Mouse (Mus musculus): ENCODE data around the gene Tmem63a.
"Not testable (repeated sequence)": the region's sequence is repeated elsewhere in the genome, so short reads cannot be mapped to it uniquely, and the experiment has no call there.

Tmem63a gene

GRCm38 (mm10) chr1:180966542-180966941, 24.4 kb downstream of the Tmem63a start:
- no peak for DNase-seq

- no peak for DNase-seq
Measured at GRCm38 (mm10) chr1:180967261-180967660, 25.1 kb downstream of the Tmem63a start.

GRCm38 (mm10) chr1:180972941-180973340, 30.8 kb downstream of the Tmem63a start:
- DNase-seq: no peak

- peak; percentile 70 for DNase-seq
Measured at GRCm38 (mm10) chr1:180974126-180974746, 32.1 kb downstream of the Tmem63a start.

GRCm38 (mm10) chr1:180976110-180976679, 34.1 kb downstream of the Tmem63a start:
- peak; percentile 23 for DNase-seq

DNA sequence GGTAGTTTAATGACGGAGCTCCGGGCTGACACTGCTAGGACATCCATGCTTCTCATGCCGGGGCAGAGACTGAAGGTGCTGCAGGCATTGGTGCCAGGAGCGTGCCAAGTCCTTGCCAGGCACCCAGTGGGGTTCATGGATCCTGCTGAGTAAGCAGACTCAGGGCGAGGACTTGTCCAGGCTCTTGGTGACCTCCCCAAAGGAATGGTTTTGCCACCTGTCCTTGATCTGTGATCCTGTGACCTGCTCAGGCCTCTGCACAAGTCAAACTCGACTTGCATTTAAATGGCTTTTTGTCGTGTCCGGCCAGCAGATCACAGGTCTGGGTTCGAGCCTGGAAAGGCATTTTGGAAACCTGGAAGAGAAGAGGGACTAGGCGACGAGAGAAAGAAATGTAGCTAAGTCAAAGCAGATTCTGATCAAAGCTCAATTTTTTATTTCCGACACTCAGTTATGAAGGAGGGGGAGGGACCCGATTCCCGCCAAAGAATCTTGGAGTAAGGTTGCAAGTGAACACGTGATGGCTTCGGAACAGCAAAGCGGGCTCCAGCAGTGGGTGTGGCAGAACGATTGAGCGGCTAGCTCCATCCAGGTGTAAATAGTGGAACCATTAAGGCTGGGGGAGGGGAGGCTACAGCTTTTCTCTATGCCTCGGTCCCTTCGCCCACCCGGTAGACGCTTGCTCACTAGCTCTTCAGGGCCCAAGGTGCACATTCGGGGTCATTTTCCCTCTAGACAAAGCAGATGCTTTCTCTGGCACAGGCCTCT, 37.5 kb downstream of the Tmem63a start:
- no peak for DNase-seq

DNA sequence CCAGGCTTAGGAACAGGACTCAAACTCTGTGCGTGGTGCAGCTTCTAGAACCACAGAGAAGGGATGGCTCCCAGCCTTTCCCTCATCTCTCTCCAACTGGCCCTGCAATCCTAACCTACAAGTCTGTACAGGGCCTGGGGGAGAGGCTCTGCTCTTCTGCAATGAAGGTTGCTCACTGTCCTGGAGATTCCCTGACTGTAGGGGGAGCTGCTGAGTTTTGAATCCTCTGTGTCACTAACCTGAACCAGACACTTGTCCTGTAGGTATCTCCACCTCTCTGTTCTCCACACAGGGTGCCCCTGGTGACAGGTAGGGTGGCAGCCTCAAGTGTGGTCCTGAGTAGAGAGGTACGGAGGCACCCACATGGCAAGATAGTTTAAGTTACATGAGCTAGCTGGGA, 38.3 kb downstream of the Tmem63a start:
- DNase-seq: no peak

- DNase-seq: not testable (repeated sequence)
Measured at GRCm38 (mm10) chr1:180981298-180982046, 39.3 kb downstream of the Tmem63a start.

DNA sequence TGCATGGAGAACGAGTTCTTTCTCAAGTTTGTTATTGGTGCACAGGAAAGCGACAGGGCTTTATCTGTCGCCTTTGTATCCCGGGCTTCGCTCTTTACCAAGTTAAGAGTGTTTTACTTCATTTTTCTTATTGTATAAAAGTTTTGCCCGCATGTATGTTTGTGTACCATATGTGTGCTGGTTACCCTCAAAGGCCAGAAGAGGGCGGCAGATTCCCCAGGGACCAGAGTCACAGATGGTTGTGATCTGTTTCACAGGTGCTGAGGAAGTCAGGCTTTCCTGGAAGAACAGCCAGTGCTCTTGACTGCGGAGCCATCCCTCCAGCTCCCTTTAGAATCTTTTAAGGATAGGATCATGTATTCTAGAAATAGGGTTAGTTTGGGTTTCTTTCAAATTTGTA, 44.6 kb downstream of the Tmem63a start:
- no peak for DNase-seq

GRCm38 (mm10) chr1:180987759-180988158, 45.6 kb downstream of the Tmem63a start:
- peak; percentile 76 for DNase-seq

DNA sequence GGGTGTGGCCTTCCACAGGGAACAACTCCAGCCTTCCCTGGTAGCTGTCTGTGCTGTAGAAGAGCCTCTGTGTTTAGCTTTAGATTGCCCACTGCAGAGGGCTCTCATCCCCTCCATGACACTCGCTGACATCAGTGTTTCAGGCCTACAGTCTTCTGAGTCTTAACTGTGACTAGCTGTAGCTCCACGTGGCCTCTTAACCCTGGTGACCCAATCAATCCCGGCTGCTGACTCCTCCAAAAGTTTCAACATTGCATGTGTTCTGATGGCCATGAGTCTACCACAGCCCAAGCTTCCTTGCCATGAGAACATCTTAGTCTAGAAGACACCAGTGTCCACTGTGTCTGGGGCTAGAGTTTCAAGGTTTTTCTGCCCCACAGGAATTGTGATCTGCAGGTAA, 48.5 kb downstream of the Tmem63a start:
- DNase-seq: no peak

GRCm38 (mm10) chr1:180992142-180992541, 50.0 kb downstream of the Tmem63a start:
- peak; percentile 77 for DNase-seq

DNA sequence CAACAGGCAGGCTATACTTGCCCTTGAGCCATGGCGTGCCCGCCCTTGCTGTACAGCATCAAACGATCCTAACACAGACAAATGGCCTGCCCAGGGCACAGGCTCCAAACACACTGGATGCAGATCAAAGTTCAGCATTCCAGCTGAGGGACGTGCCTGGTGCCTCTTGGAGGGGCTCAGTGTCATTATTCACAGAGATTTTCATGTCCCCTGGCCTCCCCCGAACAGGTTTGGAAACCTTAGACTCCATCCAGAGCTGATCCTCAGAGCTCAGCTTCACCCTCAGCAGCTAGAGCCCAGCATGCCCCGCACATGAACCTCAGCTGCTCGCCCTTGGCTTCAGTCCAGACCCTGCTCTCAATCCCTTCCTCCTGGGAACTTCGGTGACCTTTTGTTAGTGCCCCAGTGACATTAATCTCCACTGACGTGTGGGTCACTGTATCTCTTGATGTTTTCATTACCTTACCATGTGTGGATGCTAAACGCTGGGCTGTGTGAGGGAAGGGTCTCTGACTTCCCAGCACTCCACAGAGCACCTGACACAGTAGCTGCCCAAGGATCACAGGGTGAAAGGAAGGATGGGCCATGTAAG, 58.5 kb downstream of the Tmem63a start:
- peak; percentile 58 for DNase-seq

- DNase-seq: no peak
Measured at GRCm38 (mm10) chr1:181001217-181001616, 59.1 kb downstream of the Tmem63a start.

GRCm38 (mm10) chr1:181001621-181002020, 59.5 kb downstream of the Tmem63a start:
- DNase-seq: no peak

- no peak for DNase-seq
Measured at GRCm38 (mm10) chr1:181003790-181004189, 61.6 kb downstream of the Tmem63a start.

GRCm38 (mm10) chr1:181005331-181005730, 63.2 kb downstream of the Tmem63a start:
- DNase-seq: no peak

- no peak for DNase-seq
Measured at GRCm38 (mm10) chr1:181007831-181008230, 65.7 kb downstream of the Tmem63a start.

GRCm38 (mm10) chr1:181008266-181008665, 66.1 kb downstream of the Tmem63a start:
- DNase-seq: no peak

- no peak for DNase-seq
Measured at GRCm38 (mm10) chr1:181009011-181009590, 67.0 kb downstream of the Tmem63a start.

DNA sequence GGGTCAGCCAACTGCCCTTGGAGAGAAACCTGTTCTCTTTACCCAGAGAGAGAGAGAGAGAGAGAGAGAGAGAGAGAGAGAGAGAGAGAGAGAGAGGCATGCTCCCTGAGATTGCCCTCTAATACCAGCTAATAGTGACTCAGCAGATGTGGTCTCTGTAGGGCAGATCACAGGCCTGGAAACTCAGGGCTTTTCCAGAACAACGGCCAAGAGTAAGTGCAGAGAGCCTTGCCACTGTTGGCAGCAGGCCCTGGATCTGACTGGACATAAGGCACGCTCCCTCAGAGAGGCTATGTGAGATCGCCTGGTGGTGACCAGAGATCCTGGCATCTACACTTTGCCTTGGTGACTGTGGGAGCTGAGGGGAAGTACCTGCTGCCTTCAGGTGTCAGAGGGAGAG, 67.6 kb downstream of the Tmem63a start:
- no peak for DNase-seq

- no peak for DNase-seq
Measured at GRCm38 (mm10) chr1:181010171-181010932, 68.2 kb downstream of the Tmem63a start.
